Mouse (Mus musculus) bone marrow, adult 2 months (tissue): Measurements from ENCODE around the gene AI837181.

ENCODE experiments used
- CTCF ChIP-seq: fragments of 200-500 bp; IDR thresholded peaks from 2 replicates; pipeline ENCODE4 v1.5.1; 2011; ENCODE audit warnings: low read length, control low read depth; ENCODE audit not compliant: control insufficient read depth, insufficient read depth
- POLR2A ChIP-seq: fragments of 200-500 bp; IDR thresholded peaks from 2 replicates; pipeline ENCODE4 v1.6.1; 2011; ENCODE audit warnings: low read depth, mild to moderate bottlenecking, control low read depth, low read length, borderline replicate concordance; ENCODE audit not compliant: control insufficient read depth

GRCm38 (mm10) chr19:5472857-5473256 lies 47.9 kb downstream of the AI837181 start:
- TF ChIP-seq CTCF = no peak
- TF ChIP-seq POLR2A = no peak
